Mouse (Mus musculus) CH12.LX (cell line): ENCODE measurements around the gene Ndufb10. TPM values are rescaled to one million over a fixed set of nuclear protein-coding genes. Genes with fewer than 3 reads are reported as not detected.

Experiments
- DNase-seq: peaks from one replicate; pipeline ENCODE4 v3.0.0-alpha.2; 2013; ENCODE audit errors: extremely low read depth
- H3K27ac ChIP-seq: 2 replicates; pipeline ENCODE4 v1.5.1; 2012; ENCODE audit warnings: low read depth, mild to moderate bottlenecking, control low read depth, moderate library complexity; ENCODE audit not compliant: insufficient read depth
- H3K27me3 ChIP-seq: replicated peaks from 2 replicates; pipeline ENCODE3; 2012; ENCODE audit warnings: inconsistent platforms
- H3K36me3 ChIP-seq, 2 experiments: replicated peaks in 1 of 2; 2 replicates each; pipeline versions ENCODE3 to v1.6.1; 2012; ENCODE audit warnings: inconsistent platforms in 1 of 2, low read length in 1 of 2, mild to moderate bottlenecking in 1 of 2, mixed read lengths in 1 of 2, moderate library complexity in 1 of 2; ENCODE audit not compliant: control insufficient read depth in 1 of 2, insufficient read depth in 1 of 2
- H3K4me1 ChIP-seq, 2 experiments: 2 replicates each; pipeline ENCODE4 v1.6.1; 2012; ENCODE audit warnings: inconsistent platforms in 1 of 2, moderate library complexity in 1 of 2; ENCODE audit not compliant: insufficient read depth in 2 of 2, control insufficient read depth in 1 of 2
- H3K4me2 ChIP-seq: 2 replicates; pipeline ENCODE4 v1.6.1; 2012; ENCODE audit warnings: low read depth, mild to moderate bottlenecking, control low read depth; ENCODE audit not compliant: poor library complexity, insufficient read depth, severe bottlenecking
- H3K4me3 ChIP-seq, 3 experiments: fragments of 150-350 bp in 1 of 3; sonication (generic) in 1 of 3; replicated peaks in 1 of 3; 2 replicates each; pipeline versions ENCODE3 to v1.5.1; 2011 to 2012; ENCODE audit warnings: low read depth in 2 of 3, low read length in 2 of 3, mild to moderate bottlenecking in 2 of 3, moderate library complexity in 2 of 3, control low read depth in 1 of 3, improper control_type of control experiment in 1 of 3, inconsistent platforms in 1 of 3, mixed read lengths in 1 of 3; ENCODE audit not compliant: poor library complexity in 1 of 3
- H3K79me2 ChIP-seq: replicated peaks from 2 replicates; pipeline ENCODE4 v1.6.1; 2012; ENCODE audit warnings: mild to moderate bottlenecking, moderate library complexity; ENCODE audit not compliant: control insufficient read depth, poor library complexity, insufficient read depth, severe bottlenecking; ENCODE audit errors: extremely low read depth
- H3K9ac ChIP-seq: 2 replicates; pipeline ENCODE4 v1.6.1; 2012; ENCODE audit warnings: low read depth, mild to moderate bottlenecking, control low read depth, moderate library complexity; ENCODE audit not compliant: insufficient read depth
- H3K9me3 ChIP-seq: replicated peaks from 2 replicates; pipeline ENCODE3; 2012; ENCODE audit warnings: low read length, inconsistent platforms, mixed read lengths
- CHD2 ChIP-seq: IDR thresholded peaks from 2 replicates; pipeline ENCODE4 v1.6.1; 2011; ENCODE audit warnings: low read length, improper control_type of control experiment
- E2F4 ChIP-seq: IDR thresholded peaks from 2 replicates; pipeline ENCODE4 v1.6.1; 2011; ENCODE audit warnings: low read depth, low read length, improper control_type of control experiment; ENCODE audit not compliant: insufficient replicate concordance
- EP300 ChIP-seq: IDR thresholded peaks from 2 replicates; pipeline ENCODE4 v1.6.1; 2011; ENCODE audit warnings: low read length, improper control_type of control experiment
- ETS1 ChIP-seq: conservative IDR thresholded peaks from 2 replicates; pipeline ENCODE4 v1.6.1; 2012; ENCODE audit warnings: low read depth, mild to moderate bottlenecking, inconsistent platforms, low read length, improper control_type of control experiment, moderate library complexity
- GABPA ChIP-seq: IDR thresholded peaks from 2 replicates; pipeline ENCODE4 v1.6.1; 2012; ENCODE audit warnings: low read depth, low read length, improper control_type of control experiment, inconsistent platforms; ENCODE audit not compliant: insufficient replicate concordance
- IRF4 ChIP-seq: IDR thresholded peaks from 2 replicates; pipeline ENCODE4 v1.6.1; 2014; ENCODE audit warnings: low read depth, mild to moderate bottlenecking, inconsistent platforms, low read length, improper control_type of control experiment
- JUN ChIP-seq: IDR thresholded peaks from 2 replicates; pipeline ENCODE4 v1.6.1; 2011; ENCODE audit warnings: low read depth, mild to moderate bottlenecking, low read length, improper control_type of control experiment, moderate library complexity; ENCODE audit not compliant: insufficient read depth
- JUND ChIP-seq: conservative IDR thresholded peaks from 2 replicates; pipeline ENCODE4 v1.6.1; 2011; ENCODE audit warnings: low read depth, low read length, improper control_type of control experiment
- KAT2A ChIP-seq: IDR thresholded peaks from 2 replicates; pipeline ENCODE4 v1.6.1; 2012; ENCODE audit warnings: low read length, improper control_type of control experiment, inconsistent platforms; ENCODE audit not compliant: insufficient replicate concordance
- MAFK ChIP-seq: IDR thresholded peaks from 2 replicates; pipeline ENCODE4 v1.6.1; 2011; ENCODE audit warnings: low read length, improper control_type of control experiment; ENCODE audit not compliant: insufficient replicate concordance
- MAX ChIP-seq: IDR thresholded peaks from 2 replicates; pipeline ENCODE4 v1.6.1; 2011; ENCODE audit warnings: low read length, improper control_type of control experiment
- MEF2A ChIP-seq: IDR thresholded peaks from 2 replicates; pipeline ENCODE4 v1.6.1; 2014; ENCODE audit warnings: low read depth, mild to moderate bottlenecking, inconsistent platforms, low read length, improper control_type of control experiment, borderline replicate concordance
- MXI1 ChIP-seq: IDR thresholded peaks from 2 replicates; pipeline ENCODE4 v1.6.1; 2011; ENCODE audit warnings: mild to moderate bottlenecking, low read depth, low read length, improper control_type of control experiment
- MYC ChIP-seq: IDR thresholded peaks from 2 replicates; pipeline ENCODE4 v1.6.1; 2011; ENCODE audit warnings: low read depth, mild to moderate bottlenecking, improper control_type of control experiment, low read length
- NELFE ChIP-seq: IDR thresholded peaks from 2 replicates; pipeline ENCODE4 v1.6.1; 2011; ENCODE audit warnings: low read depth, low read length, improper control_type of control experiment
- POLR2AphosphoS2 ChIP-seq: IDR thresholded peaks from 2 replicates; pipeline ENCODE4 v1.6.1; 2011; ENCODE audit warnings: low read depth, low read length, improper control_type of control experiment
- SIN3A ChIP-seq: IDR thresholded peaks from 2 replicates; pipeline ENCODE4 v1.6.1; 2012; ENCODE audit warnings: low read length, improper control_type of control experiment, inconsistent platforms
- TCF12 ChIP-seq: IDR thresholded peaks from 2 replicates; pipeline ENCODE4 v1.6.1; 2014; ENCODE audit warnings: low read depth, mild to moderate bottlenecking, inconsistent platforms, low read length, improper control_type of control experiment
- USF1 ChIP-seq: IDR thresholded peaks from 2 replicates; pipeline ENCODE4 v1.6.1; 2014; ENCODE audit warnings: low read depth, mild to moderate bottlenecking, inconsistent platforms, low read length, improper control_type of control experiment
- USF2 ChIP-seq: conservative IDR thresholded peaks from 2 replicates; pipeline ENCODE4 v1.6.1; 2011; ENCODE audit warnings: low read depth, low read length, improper control_type of control experiment
- ZC3H11A ChIP-seq: IDR thresholded peaks from 2 replicates; pipeline ENCODE4 v1.6.1; 2012; ENCODE audit warnings: low read depth, mild to moderate bottlenecking, inconsistent platforms, low read length, improper control_type of control experiment
- ZNF384 ChIP-seq: IDR thresholded peaks from 2 replicates; pipeline ENCODE4 v1.6.1; 2012; ENCODE audit warnings: low read depth, low read length, improper control_type of control experiment, inconsistent platforms
- dilution Hi-C: fragments of 300-500 bp; cut with MboI; formaldehyde crosslinking; loops from 2 replicates; pipeline ENCODE4 v1.14.3; 2020; ENCODE audit warnings: low sequenced_read_pairs; ENCODE audit not compliant: extremely low pct_unique_long_range_greater_than_20kb, extremely low pct_ligation_motif_present
- in situ Hi-C: fragments of 300-500 bp; cut with MboI; formaldehyde crosslinking; loops from 3 replicates; pipeline ENCODE4 v1.14.3; 2019; ENCODE audit warnings: low sequenced_read_pairs, low pct_ligation_motif_present, low pct_unique_long_range_greater_than_20kb, mixed read lengths
- polyA plus RNA-seq: library from polyadenylated mRNA; unstranded; fragments of >175 nt; gene quantifications from 2 replicates; pipeline ENCODE4 v1.2.1, GENCODE M21; 2012; ENCODE audit warnings: low read depth; ENCODE audit not compliant: insufficient read length
- total RNA-seq, 2 experiments: library from RNA; depleted of rRNA; stranded (reverse); fragments of 300-350 nt in 1 of 2; fragments of >200 nt in 1 of 2; gene quantifications; 2 replicates each; pipeline ENCODE4 v1.2.3; 2012 to 2014

The Ndufb10 gene
- total and polyA plus RNA-seq, 3 experiments = 136 to 207 (median 188) TPM

- no peaks in the 10 kb centered on the region for H3K27me3 ChIP-seq
- H3K79me2 ChIP-seq = peaks cover 14% of the 10 kb centered on the region
- H3K36me3 ChIP-seq = peaks cover 21 to 27% of the 10 kb centered on the region in 2 experiments
- H3K9me3 ChIP-seq = no peaks in the 10 kb centered on the region
- in situ Hi-C loops = no loop called here
- H3K4me2 ChIP-seq = peak overlapping the region; percentile 68
- peak overlapping the region; percentile 52 for H3K27ac ChIP-seq
- H3K4me3 ChIP-seq = peak overlapping the region; percentile 83 to 96 (median 94)
- TF ChIP-seq EP300 (no peak), SIN3A (no peak), CHD2 (0 out of 2 replicates have a peak, but pooled peaks have one; percentile 34), MEF2A (no peak), ZNF384 (no peak), ZC3H11A (no peak), MAX (no peak), GABPA (no peak), MYC (0 out of 2 replicates have a peak, but pooled peaks have one; percentile 34), MXI1 (peak; percentile 85), IRF4 (no peak), JUN (no peak), TCF12 (no peak), USF1 (no peak), ETS1 (no peak), NELFE (no peak; the same call in 1 of the 2 replicates), JUND (no peak), POLR2AphosphoS2 (no peak), E2F4 (no peak), USF2 (no peak), MAFK (no peak), KAT2A (no peak)
- TF ChIP-seq, all 38 proteins: peak for 3
- dilution Hi-C loops = no loop called here
- no peak for DNase-seq
- Histone ChIP-seq H3K9ac (peak overlapping the region; percentile 86), H3K4me1 (peaks cover 7 to 19% of the 10 kb centered on the region in 2 experiments; a peak in 3 of 4 replicates)
These were observed 16.4 kb downstream of the Ndufb10 start for GRCm38 (mm10) chr17:24707801-24708425.
